Mouse (Mus musculus): ENCODE data around the gene Chka. TPM values are rescaled to one million over a fixed set of nuclear protein-coding genes. Genes with fewer than 3 reads are reported as not detected.

The Chka gene
- total and polyA plus RNA-seq, 3 experiments, result 7.6 to 13.0 (median 10.1) TPM

GRCm38 (mm10) chr19:3929211-3929941 lies 77.8 kb downstream of the Chka start, which contains the start of gene Aldh3b1:
Gene Aldh3b1 (minus strand): TSS chr19:3929808.
- Histone ChIP-seq H3K4me3 (replicated peaks in 1 of 3; ENCODE audit: low read depth in 2 of 3, low read length in 2 of 3, poor library complexity in 1 of 3) (peak within 1 kb of the TSS in 2 of 3 experiments; percentile 13 to 19), H3K36me3 (replicated peaks in 1 of 2; ENCODE audit: control insufficient read depth in 1 of 2, insufficient read depth in 1 of 2, low read length in 1 of 2) (no peaks in the 10 kb centered on the region), H3K79me2 (replicated peaks; ENCODE audit: control insufficient read depth, extremely low read depth, insufficient read depth, poor library complexity, severe bottlenecking) (no peaks in the 10 kb centered on the region), H3K27me3 (replicated peaks) (no peaks in the 10 kb centered on the region), H3K4me2 (ENCODE audit: insufficient read depth, low read depth, poor library complexity, severe bottlenecking) (no peak within 1 kb of the TSS), H3K9ac (ENCODE audit: insufficient read depth, low read depth) (no peak within 1 kb of the TSS), H3K27ac (ENCODE audit: insufficient read depth, low read depth) (no peak within 1 kb of the TSS), H3K4me1 (ENCODE audit: control insufficient read depth in 1 of 2, insufficient read depth in 2 of 2) (peaks cover 39 to 82% of the 10 kb centered on the region in 2 experiments), H3K9me3 (replicated peaks; ENCODE audit: low read length) (no peaks in the 10 kb centered on the region)
- DNase-seq (ENCODE audit: extremely low read depth), result no peak
- in situ Hi-C loops (cut with MboI; ENCODE audit: low pct_ligation_motif_present, low pct_unique_long_range_greater_than_20kb, low sequenced_read_pairs), result no loop called here
- TF ChIP-seq GABPA (IDR thresholded peaks at IDR 0.05; ENCODE audit: insufficient replicate concordance, low read depth, low read length) (no peak), MXI1 (IDR thresholded peaks at IDR 0.05; ENCODE audit: low read depth, low read length) (no peak), IRF4 (IDR thresholded peaks at IDR 0.05; ENCODE audit: low read depth, low read length) (peak; percentile 21; the same call in 1 of the 2 replicates), ELF1 (IDR thresholded peaks at IDR 0.05; ENCODE audit: low read depth, low read length) (no peak), RAD21 (IDR thresholded peaks at IDR 0.05; ENCODE audit: low read depth, low read length) (no peak), ZNF384 (IDR thresholded peaks at IDR 0.05; ENCODE audit: low read depth, low read length) (no peak), POLR2AphosphoS2 (IDR thresholded peaks at IDR 0.05; ENCODE audit: low read depth, low read length) (no peak), E2F4 (IDR thresholded peaks at IDR 0.05; ENCODE audit: insufficient replicate concordance, low read depth, low read length) (no peak), ZMIZ1 (IDR thresholded peaks at IDR 0.05; ENCODE audit: low read depth, low read length) (no peak)
- dilution Hi-C loops (cut with MboI; ENCODE audit: extremely low pct_ligation_motif_present, extremely low pct_unique_long_range_greater_than_20kb, low sequenced_read_pairs), result no loop called here

DNA sequence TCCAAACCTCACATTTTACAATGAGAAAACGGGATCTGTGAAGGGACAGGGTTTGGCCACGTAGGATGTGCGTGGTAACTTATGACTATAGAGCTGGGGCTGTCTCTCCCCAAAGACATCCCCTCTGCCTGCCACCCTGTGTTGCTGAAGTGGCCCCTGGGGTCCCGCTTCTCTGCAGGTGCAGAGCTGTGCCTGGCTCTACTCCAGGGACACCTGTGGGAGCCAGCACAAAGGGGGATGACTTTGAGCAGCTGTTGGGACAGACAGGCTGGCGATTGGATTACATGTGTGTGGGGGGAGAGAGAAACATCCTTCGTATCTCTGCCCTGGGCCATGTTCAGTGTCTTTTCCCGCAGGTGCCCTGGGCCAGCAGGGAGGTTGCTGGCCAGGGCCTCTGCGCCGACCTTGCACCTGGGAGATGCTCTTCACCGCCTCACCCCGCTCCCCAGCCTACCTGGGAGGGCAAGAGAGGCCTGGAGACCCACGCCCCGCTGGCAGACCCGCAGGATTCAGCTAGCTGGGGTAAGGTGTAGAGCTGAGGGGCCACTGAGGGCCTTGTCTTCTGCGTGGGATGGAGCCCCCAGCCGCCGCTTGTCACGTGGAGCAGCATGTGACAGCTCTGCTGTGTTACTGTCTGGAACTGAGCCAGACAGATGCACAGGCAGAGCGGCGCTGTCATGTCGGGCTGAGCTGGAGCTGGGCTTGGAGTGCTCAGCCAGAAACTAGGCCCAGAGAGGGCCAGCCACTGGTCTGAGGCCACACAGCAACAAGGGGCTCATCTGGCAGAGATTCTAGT lies 78.9 kb downstream of the Chka start:
- peaks cover 40 to 74% of the 10 kb centered on the region in 2 experiments for H3K4me1 ChIP-seq (ENCODE audit: control insufficient read depth in 1 of 2, insufficient read depth in 2 of 2)
- H3K9ac ChIP-seq (ENCODE audit: insufficient read depth, low read depth), result no peak overlapping the region
- H3K4me2 ChIP-seq (ENCODE audit: insufficient read depth, low read depth, poor library complexity, severe bottlenecking), result no peak overlapping the region
- no peaks in the 10 kb centered on the region for H3K36me3 ChIP-seq (replicated peaks in 1 of 2; ENCODE audit: control insufficient read depth in 1 of 2, insufficient read depth in 1 of 2, low read length in 1 of 2)
- no peak for DNase-seq (ENCODE audit: extremely low read depth)
- TF ChIP-seq E2F4 (IDR thresholded peaks at IDR 0.05; ENCODE audit: insufficient replicate concordance, low read depth, low read length), result no peak
- no peak for TF ChIP-seq PAX5 (IDR thresholded peaks at IDR 0.05; ENCODE audit: low read length)
- no peak for TF ChIP-seq JUN (IDR thresholded peaks at IDR 0.05; ENCODE audit: insufficient read depth, low read depth, low read length)
- 0 out of 2 replicates have a peak, but pooled peaks have one; percentile 10 for TF ChIP-seq TCF12 (IDR thresholded peaks at IDR 0.05; ENCODE audit: low read depth, low read length)
- TF ChIP-seq ETS1 (conservative IDR thresholded peaks at IDR 0.05; ENCODE audit: low read depth, low read length), result no peak
- no peak for TF ChIP-seq GABPA (IDR thresholded peaks at IDR 0.05; ENCODE audit: insufficient replicate concordance, low read depth, low read length)
- no peak for TF ChIP-seq EP300 (IDR thresholded peaks at IDR 0.05; ENCODE audit: low read length)
- peak; percentile 20 for TF ChIP-seq USF1 (IDR thresholded peaks at IDR 0.05; ENCODE audit: low read depth, low read length)
- no peak for TF ChIP-seq MEF2A (IDR thresholded peaks at IDR 0.05; ENCODE audit: borderline replicate concordance, low read depth, low read length)
- H3K27me3 ChIP-seq (replicated peaks), result no peaks in the 10 kb centered on the region
- in situ Hi-C loops (cut with MboI; ENCODE audit: low pct_ligation_motif_present, low pct_unique_long_range_greater_than_20kb, low sequenced_read_pairs) (no loop called here), dilution Hi-C loops (cut with MboI; ENCODE audit: extremely low pct_ligation_motif_present, extremely low pct_unique_long_range_greater_than_20kb, low sequenced_read_pairs) (no loop called here)
- no peaks in the 10 kb centered on the region for H3K79me2 ChIP-seq (replicated peaks; ENCODE audit: control insufficient read depth, extremely low read depth, insufficient read depth, poor library complexity, severe bottlenecking)
- H3K4me3 ChIP-seq (replicated peaks in 1 of 3; ENCODE audit: low read depth in 2 of 3, low read length in 2 of 3, poor library complexity in 1 of 3), result peak overlapping the region in 1 of 3 experiments; percentile 2
- H3K9me3 ChIP-seq (replicated peaks; ENCODE audit: low read length), result no peaks in the 10 kb centered on the region
- no peak overlapping the region for H3K27ac ChIP-seq (ENCODE audit: insufficient read depth, low read depth)
